Mouse (Mus musculus) spleen, adult 2 months (tissue): ENCODE measurements around the gene Olfr205. TPM values are rescaled to one million over a fixed set of nuclear protein-coding genes. Genes with fewer than 3 reads are reported as not detected.

Source experiments
- DNase-seq, 2 experiments: peaks; one replicate each; pipeline versions ENCODE4 v3.0.0 to v3.0.0-alpha.2; 2012 to 2021; ENCODE audit warnings: low spot score in 2 of 2, low read depth in 1 of 2
- H3K27ac ChIP-seq: fragments of 200-500 bp; 2 replicates; pipeline ENCODE4 v1.5.1; 2012; ENCODE audit warnings: low read length, inconsistent platforms; ENCODE audit not compliant: insufficient read depth
- H3K27me3 ChIP-seq: fragments of 200-500 bp; 2 replicates; pipeline ENCODE4 v1.6.1; 2012; ENCODE audit warnings: mild to moderate bottlenecking, moderate library complexity, low read length, inconsistent platforms; ENCODE audit not compliant: control insufficient read depth, insufficient read depth
- H3K36me3 ChIP-seq: fragments of 200-500 bp; 2 replicates; pipeline ENCODE4 v1.6.1; 2012; ENCODE audit warnings: mild to moderate bottlenecking, low read length, inconsistent platforms; ENCODE audit not compliant: control insufficient read depth, insufficient read depth
- H3K4me1 ChIP-seq: fragments of 200-500 bp; 2 replicates; pipeline ENCODE4 v1.6.1; 2011; ENCODE audit warnings: inconsistent platforms; ENCODE audit not compliant: control insufficient read depth, insufficient read depth, insufficient read length
- H3K4me3 ChIP-seq: fragments of 200-500 bp; 2 replicates; pipeline ENCODE4 v1.5.1; 2011; ENCODE audit warnings: mild to moderate bottlenecking, inconsistent platforms; ENCODE audit not compliant: insufficient read depth, insufficient read length; ENCODE audit errors: extremely low read depth
- CTCF ChIP-seq: fragments of 200-500 bp; IDR thresholded peaks from 2 replicates; pipeline ENCODE4 v1.5.1; 2011; ENCODE audit warnings: mild to moderate bottlenecking, inconsistent platforms; ENCODE audit not compliant: insufficient read depth, insufficient read length, insufficient replicate concordance; ENCODE audit errors: extremely low read depth
- POLR2A ChIP-seq: fragments of 200-500 bp; IDR thresholded peaks from 2 replicates; pipeline ENCODE4 v1.6.1; 2011; ENCODE audit warnings: low read depth, low read length, inconsistent platforms
- WGBS: fragments of 180-500 bp; shearing (Covaris S2); methylation state at CpG from one replicate; pipeline ENCODE4 v1.1.7; 2018; 5-methylcytosine and 5-hydroxymethylcytosine counted together
- polyA plus RNA-seq: library from polyadenylated mRNA; depleted of rRNA; stranded (reverse); fragments of >200 nt; gene quantifications from 2 replicates; pipeline ENCODE4 v1.2.3, GENCODE M21; 2012; rRNA removed

Olfr205 gene
- polyA plus RNA-seq, 1 experiment: not detected

- no peak within 1 kb of the TSS for H3K4me3 ChIP-seq
- 87% methylated on average over 1 of the region's 1 CpGs for WGBS
- H3K36me3 ChIP-seq: no peaks in the 10 kb centered on the region
- TF ChIP-seq CTCF: no peak
- no peak for TF ChIP-seq POLR2A
- H3K27ac ChIP-seq: no peak within 1 kb of the TSS
- no peak for DNase-seq
- H3K4me1 ChIP-seq: no peaks in the 10 kb centered on the region
- no peaks in the 10 kb centered on the region for H3K27me3 ChIP-seq
Measured at GRCm38 (mm10) chr16:59286693-59287092, 44.2 kb downstream of the Olfr205 start, which contains the start of gene Olfr202. Olfr202 (minus strand) TSS chr16:59286793.

GRCm38 (mm10) chr16:59283476-59283875 is 47.5 kb downstream of the Olfr205 start:
- no peaks in the 10 kb centered on the region for H3K36me3 ChIP-seq
- TF ChIP-seq CTCF (no peak), POLR2A (no peak)
- H3K27me3 ChIP-seq: no peaks in the 10 kb centered on the region
- DNase-seq: no peak
- no peak overlapping the region for H3K27ac ChIP-seq
- no peak overlapping the region for H3K4me3 ChIP-seq
- no peaks in the 10 kb centered on the region for H3K4me1 ChIP-seq
- 65% methylated on average over 1 of the region's 1 CpGs for WGBS

- Histone ChIP-seq H3K36me3 (no peaks in the 10 kb centered on the region), H3K4me3 (no peak overlapping the region), H3K27ac (no peak overlapping the region), H3K4me1 (no peaks in the 10 kb centered on the region), H3K27me3 (no peaks in the 10 kb centered on the region)
- TF ChIP-seq CTCF (no peak), POLR2A (no peak)
- DNase-seq: no peak
- WGBS: 71% methylated on average over 3 of the region's 3 CpGs
Measured at GRCm38 (mm10) chr16:59280542-59280941, 50.4 kb downstream of the Olfr205 start.

Other genes with a start within 250 kb of the Olfr205 start
- not detected in 2 replicates for gene Olfr191, start 241.3 kb downstream of the Olfr205 start, polyA plus RNA-seq
- not detected in 2 replicates for gene Olfr193, start 219.3 kb downstream of the Olfr205 start, polyA plus RNA-seq
- gene Olfr194, start 210.1 kb downstream of the Olfr205 start, polyA plus RNA-seq: not detected in 2 replicates
- not detected in 2 replicates for gene Olfr195, start 184.1 kb downstream of the Olfr205 start, polyA plus RNA-seq
- not detected in 2 replicates for gene Olfr196, start 160.7 kb downstream of the Olfr205 start, polyA plus RNA-seq
- gene Olfr198, start 127.6 kb downstream of the Olfr205 start, polyA plus RNA-seq: not detected in 2 replicates
- not detected in 2 replicates for gene Olfr199, start 111.4 kb downstream of the Olfr205 start, polyA plus RNA-seq
- not detected in 2 replicates for gene Olfr201, start 58.5 kb downstream of the Olfr205 start, polyA plus RNA-seq
- not detected in 2 replicates for gene Olfr202, start 44.3 kb downstream of the Olfr205 start, polyA plus RNA-seq
- not detected in 2 replicates for gene Olfr203, start 32.3 kb downstream of the Olfr205 start, polyA plus RNA-seq
- not detected in 2 replicates for gene Olfr204, start 12.9 kb downstream of the Olfr205 start, polyA plus RNA-seq
- gene Olfr206, start 18.1 kb upstream of the Olfr205 start, polyA plus RNA-seq: not detected in 2 replicates
- not detected in 2 replicates for gene Olfr209, start 32.9 kb upstream of the Olfr205 start, polyA plus RNA-seq
- not detected in 2 replicates for gene Gabrr3, start 76.2 kb upstream of the Olfr205 start, polyA plus RNA-seq
- 6.0 and 8.2 TPM in 2 replicates for gene Riox2, start 140.6 kb upstream of the Olfr205 start, polyA plus RNA-seq